Mouse (Mus musculus) granulocyte monocyte progenitor cell, adult 5-6 weeks (primary cell): ENCODE measurements around the gene Fzr1. TPM values are rescaled to one million over a fixed set of nuclear protein-coding genes. Genes with fewer than 3 reads are reported as not detected.
A peak's percentile ranks its signal among the peaks of the same experiment; 100 is the strongest.

Source experiments
- ATAC-seq: replicated peaks from 2 replicates; pipeline ENCODE4 v1.8.0; 2016; ENCODE audit warnings: mild to moderate bottlenecking, moderate TSS enrichment, inconsistent platforms; ENCODE audit not compliant: poor library complexity, severe bottlenecking
- total RNA-seq, 2 experiments: library from RNA; stranded (forward) in 1 of 2; stranded (reverse) in 1 of 2; fragments of 200-712, 200-1000 nt in 1 of 2; fragments of >200 nt in 1 of 2; fragmentation: Nextera tagmentation in 1 of 2; gene quantifications; 2 replicates each; pipeline ENCODE4 v1.2.3; 2014 to 2017

Fzr1 gene
- total RNA-seq, 2 experiments from 2014 or later, result 15.3 to 17.0 TPM

GRCm38 (mm10) chr10:81417227-81418215, 39.2 kb upstream of the Fzr1 start:
- ATAC-seq, result no peak

- ATAC-seq, result peak; percentile 37
Observed at GRCm38 (mm10) chr10:81416581-81417226, 38.4 kb upstream of the Fzr1 start.

GRCm38 (mm10) chr10:81415549-81416310, 37.4 kb upstream of the Fzr1 start:
- no peak for ATAC-seq

GRCm38 (mm10) chr10:81415146-81415545, 36.8 kb upstream of the Fzr1 start:
- ATAC-seq, result no peak

GRCm38 (mm10) chr10:81414682-81415081, 36.4 kb upstream of the Fzr1 start:
- no peak for ATAC-seq

GRCm38 (mm10) chr10:81413310-81414261, 35.3 kb upstream of the Fzr1 start:
- ATAC-seq, result peak; percentile 64

GRCm38 (mm10) chr10:81412586-81413309, 34.4 kb upstream of the Fzr1 start:
- ATAC-seq, result no peak

GRCm38 (mm10) chr10:81411471-81412400, 33.4 kb upstream of the Fzr1 start:
- no peak for ATAC-seq

- no peak for ATAC-seq
Observed at GRCm38 (mm10) chr10:81410981-81411380, 32.7 kb upstream of the Fzr1 start.

GRCm38 (mm10) chr10:81410350-81410749, 32.0 kb upstream of the Fzr1 start:
- ATAC-seq, result no peak

- no peak for ATAC-seq
Observed at GRCm38 (mm10) chr10:81409330-81409729, 31.0 kb upstream of the Fzr1 start.

- peak; percentile 62 for ATAC-seq
Observed at GRCm38 (mm10) chr10:81408871-81409291, 30.6 kb upstream of the Fzr1 start.

GRCm38 (mm10) chr10:81408424-81408729, 30.1 kb upstream of the Fzr1 start:
- ATAC-seq, result no peak

- ATAC-seq, result peak; percentile 69
Observed at GRCm38 (mm10) chr10:81407539-81408423, 29.5 kb upstream of the Fzr1 start.

- no peak for ATAC-seq
Observed at GRCm38 (mm10) chr10:81406504-81407440, 28.5 kb upstream of the Fzr1 start.
